Mouse (Mus musculus) adrenal gland, postnatal 0 days (tissue): ENCODE measurements around the gene Cstf2. TPM values are rescaled to one million over a fixed set of nuclear protein-coding genes. Genes with fewer than 3 reads are reported as not detected.

Experiments
- microRNA-seq: library from miRNA; unstranded; fragments of <30 nt; microRNA quantifications from one replicate; pipeline ENCODE4, GENCODE M21; 2016; ENCODE audit warnings: borderline replicate concordance; ENCODE audit not compliant: insufficient number of aligned reads
- polyA plus RNA-seq: library from polyadenylated mRNA; unstranded; fragments of >200 nt; fragmentation: Nextera tagmentation; extraction: Ambion mirVana; gene quantifications from 2 replicates; pipeline ENCODE4 v1.2.1, GENCODE M21; 2015

The Cstf2 gene
- polyA plus RNA-seq, result 16.1 and 16.9 TPM in 2 replicates

DNA sequence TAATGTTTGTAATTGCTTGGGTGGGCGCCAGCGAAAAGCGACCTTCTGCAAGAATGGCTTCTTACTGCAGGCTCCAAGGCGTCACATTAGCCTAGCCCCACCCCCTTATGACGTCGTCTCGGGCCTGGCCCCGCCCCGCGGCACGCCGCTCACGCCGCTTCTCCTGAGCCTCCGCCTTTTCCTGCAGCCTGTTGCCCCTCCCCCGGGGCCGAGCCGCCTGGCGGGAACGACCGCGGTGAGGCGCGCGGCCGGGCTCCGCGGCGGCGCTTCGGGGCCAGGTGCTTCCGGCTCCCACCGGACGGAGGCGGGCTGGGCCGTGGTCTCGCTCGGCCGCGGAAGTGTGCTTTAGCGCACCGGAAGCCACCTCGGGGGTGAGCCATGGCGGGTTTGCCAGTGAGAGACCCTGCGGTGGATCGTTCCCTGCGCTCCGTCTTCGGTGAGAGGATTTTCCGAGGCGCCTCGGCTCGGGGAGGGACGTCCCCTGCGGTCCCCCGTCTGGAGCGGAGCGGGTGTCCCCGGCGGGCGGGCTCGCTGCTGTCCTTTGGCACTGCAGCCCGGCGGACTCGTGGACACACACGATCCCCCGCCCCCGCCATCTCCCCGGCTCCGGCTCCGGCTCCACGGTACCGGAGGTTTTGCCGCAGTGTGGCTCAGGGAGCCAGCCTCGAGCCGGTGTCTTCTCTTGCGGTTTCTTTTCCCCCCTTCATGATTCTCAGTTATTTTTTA lies at the start of gene Cstf2:
Gene Cstf2 (plus strand): TSS at position 201 of the 726 bp plus-strand sequence.

Small RNA genes within 50 kb of the gene (microRNA-seq; reads per million reads assigned to microRNA genes)
- not detected for gene Mir3112

Other genes with a start within 250 kb of the Cstf2 start
- gene Tnmd, start 208.2 kb upstream of the Cstf2 start, polyA plus RNA-seq, result 2.4 and 7.1 TPM in 2 replicates
- gene Tspan6, start 160.8 kb upstream of the Cstf2 start, polyA plus RNA-seq, result 192 and 348 TPM in 2 replicates
- 4.3 and 9.6 TPM in 2 replicates for gene Srpx2, start 150.8 kb upstream of the Cstf2 start, polyA plus RNA-seq
- 21.8 and 42.2 TPM in 2 replicates for gene Sytl4, start 77.4 kb upstream of the Cstf2 start, polyA plus RNA-seq
- gene Xkrx, start 102.9 kb downstream of the Cstf2 start, polyA plus RNA-seq, result 0.25 and 0.40 TPM in 2 replicates
- not detected in 2 replicates for gene Arl13a, start 128.3 kb downstream of the Cstf2 start, polyA plus RNA-seq
- gene Nox1, start 162.8 kb downstream of the Cstf2 start, polyA plus RNA-seq, result 0.19 TPM in 1 of 2 replicates, not detected in the other
- gene Trmt2b, start 217.8 kb downstream of the Cstf2 start, polyA plus RNA-seq, result 21.6 and 24.2 TPM in 2 replicates
- 86.1 and 189 TPM in 2 replicates for gene Tmem35a, start 236.0 kb downstream of the Cstf2 start, polyA plus RNA-seq
- gene Cenpi, start 248.9 kb downstream of the Cstf2 start, polyA plus RNA-seq, result 8.7 and 12.6 TPM in 2 replicates